29 mouse cellular contexts compared by ENCODE assay signal in genomic region chr4:82864974-82865699, GRCm38 (mm10). TPM values are rescaled to one million over a fixed set of nuclear protein-coding genes. Genes with fewer than 3 reads are reported as not detected.
DNase-seq lines count a peak whose midpoint lies in the region; ATAC-seq and TF ChIP-seq lines count a peak whose summit lies in the region.
"Had no signal": no experiment of that assay in that cellular context is flagged by ENCODE, and none has a peak within 500 bp of the region (broad histone marks: within the 10 kb centered on the region; RNA-seq: fewer than 3 reads in every experiment).

No protein-coding gene starts in this region.

- DNase-seq in urinary bladder, postnatal 10 days (ENCODE audit: low spot score) = no peak
- no peak for DNase-seq in adrenal gland, postnatal 4 days (ENCODE audit: low spot score in 2 of 2)
- DNase-seq: adrenal gland, adult 8-10 months; adrenal gland, postnatal 14 days; adrenal gland, postnatal 36 days; B cell, adult 2 months; cerebellum, adult 11 months; cerebellum, adult 18-20 months; cerebellum, adult 8-10 months; cerebellum, adult 9-11 months; cerebellum, postnatal 14 days; cerebellum, postnatal 36 days had no signal

- no peaks in the 10 kb centered on the region for H3K27me3 ChIP-seq in intestine, embryonic 16.5 days (replicated peaks; ENCODE audit: control insufficient read depth, insufficient read depth, low read length)
- H3K27me3 ChIP-seq in intestine, embryonic 15.5 days (replicated peaks) = no peaks in the 10 kb centered on the region
- no peaks in the 10 kb centered on the region for H3K27me3 ChIP-seq in intestine, postnatal 0 days (replicated peaks; ENCODE audit: control insufficient read depth, insufficient read depth, low read length)
- H3K27me3 ChIP-seq: CH12.LX; embryonic facial prominence, embryonic 12.5 days; forebrain, embryonic 13.5 days; forebrain, embryonic 15.5 days; Patski had no signal

- H3K4me1 ChIP-seq in intestine, embryonic 16.5 days (ENCODE audit: control insufficient read depth, insufficient read depth, low read length) = no peaks in the 10 kb centered on the region
- no peaks in the 10 kb centered on the region; the same call in 1 of the 2 replicates for H3K4me1 ChIP-seq in intestine, embryonic 15.5 days (replicated peaks)
- no peaks in the 10 kb centered on the region for H3K4me1 ChIP-seq in intestine, postnatal 0 days (replicated peaks; ENCODE audit: control insufficient read depth, insufficient read depth, low read length)
- H3K4me1 ChIP-seq: embryonic facial prominence, embryonic 12.5 days had no signal

- no peak overlapping the region for H3K4me3 ChIP-seq in intestine, embryonic 16.5 days (ENCODE audit: low read length)
- no peak overlapping the region for H3K4me3 ChIP-seq in intestine, embryonic 15.5 days (replicated peaks)
- no peak overlapping the region for H3K4me3 ChIP-seq in intestine, postnatal 0 days (ENCODE audit: low read depth, low read length)
- H3K4me3 ChIP-seq: embryonic facial prominence, embryonic 10.5 days; embryonic facial prominence, embryonic 12.5 days; forebrain, embryonic 13.5 days; forebrain, embryonic 15.5 days had no signal

- 74% methylated on average over 8 of the region's 8 CpGs for WGBS in intestine, embryonic 16.5 days
- 68% methylated on average over 8 of the region's 8 CpGs for WGBS in intestine, embryonic 15.5 days
- 47% methylated on average over 8 of the region's 8 CpGs for WGBS in intestine, postnatal 0 days

- peak; percentile 43 for ATAC-seq in intestine, embryonic 16.5 days
- no peak for ATAC-seq in intestine, embryonic 15.5 days
- 0 out of 2 replicates have a peak, but pooled peaks have one; percentile 22 for ATAC-seq in common myeloid progenitor, adult 5-6 weeks (replicated peaks; ENCODE audit: low read depth, poor library complexity, severe bottlenecking)
- peak; percentile 73 for ATAC-seq in intestine, postnatal 0 days
- peak; percentile 38 for ATAC-seq in megakaryocyte progenitor cell, adult 5-6 weeks (replicated peaks; ENCODE audit: poor library complexity)
- no peak for ATAC-seq in megakaryocyte-erythroid progenitor cell, adult 5-6 weeks (replicated peaks; ENCODE audit: low FRiP score, low TSS enrichment, poor library complexity, severe bottlenecking)
- ATAC-seq: activated CD4-positive, CD25-positive, alpha-beta regulatory T cell, adult 4 months; CD4-positive, CD25-positive, alpha-beta regulatory T cell, adult 4 months; forebrain, embryonic 13.5 days; forebrain, embryonic 15.5 days; Patski had no signal

- no peak overlapping the region for H3K9ac ChIP-seq in intestine, embryonic 16.5 days (ENCODE audit: low read depth, low read length)
- no peak overlapping the region for H3K9ac ChIP-seq in intestine, embryonic 15.5 days
- H3K9ac ChIP-seq in intestine, postnatal 0 days (ENCODE audit: low read depth, low read length) = no peak overlapping the region
- H3K9ac ChIP-seq: embryonic facial prominence, embryonic 12.5 days; forebrain, embryonic 13.5 days; forebrain, embryonic 15.5 days had no signal

- no peak overlapping the region for H3K4me2 ChIP-seq in intestine, embryonic 16.5 days (ENCODE audit: low read depth, low read length)
- H3K4me2 ChIP-seq in intestine, embryonic 15.5 days (replicated peaks) = no peak overlapping the region
- H3K4me2 ChIP-seq in intestine, postnatal 0 days (replicated peaks; ENCODE audit: low read depth) = no peak overlapping the region; the same call in 1 of the 2 replicates
- H3K4me2 ChIP-seq: embryonic facial prominence, embryonic 12.5 days; forebrain, embryonic 13.5 days; forebrain, embryonic 15.5 days had no signal

- no peaks in the 10 kb centered on the region for H3K36me3 ChIP-seq in intestine, embryonic 16.5 days (ENCODE audit: control insufficient read depth, insufficient read depth, low read length)
- H3K36me3 ChIP-seq in intestine, embryonic 15.5 days = no peaks in the 10 kb centered on the region
- H3K36me3 ChIP-seq in intestine, postnatal 0 days (ENCODE audit: control insufficient read depth, insufficient read depth) = no peaks in the 10 kb centered on the region
- H3K36me3 ChIP-seq: embryonic facial prominence, embryonic 10.5 days; embryonic facial prominence, embryonic 12.5 days; forebrain, embryonic 15.5 days; G1E had no signal

- no peak overlapping the region for H3K27ac ChIP-seq in intestine, embryonic 16.5 days (ENCODE audit: low read length)
- no peak overlapping the region for H3K27ac ChIP-seq in intestine, embryonic 15.5 days
- no peak overlapping the region for H3K27ac ChIP-seq in intestine, postnatal 0 days (ENCODE audit: low read depth, low read length)
- H3K27ac ChIP-seq: embryonic facial prominence, embryonic 10.5 days; embryonic facial prominence, embryonic 12.5 days; forebrain, embryonic 13.5 days; forebrain, embryonic 15.5 days had no signal

- no peak for TF ChIP-seq CTCF in intestine, postnatal 0 days (IDR thresholded peaks at IDR 0.05; ENCODE audit: low read depth)

- 0 out of 2 replicates have a peak, but pooled peaks cover under 1% of the 10 kb centered on the region for H3K9me3 ChIP-seq in intestine, embryonic 16.5 days (ENCODE audit: control insufficient read depth, low read length)
- H3K9me3 ChIP-seq in intestine, embryonic 15.5 days = no peaks in the 10 kb centered on the region
- H3K9me3 ChIP-seq in intestine, postnatal 0 days (ENCODE audit: control insufficient read depth) = peaks cover under 1% of the 10 kb centered on the region; the same call in 1 of the 2 replicates
- H3K9me3 ChIP-seq: embryonic facial prominence, embryonic 10.5 days; embryonic facial prominence, embryonic 12.5 days; forebrain, embryonic 13.5 days; forebrain, embryonic 15.5 days; G1E had no signal

RNA-seq across cellular contexts. Expression of gene Zdhhc21, which starts 5.4 kb away (rescaled TPM):
- polyA plus RNA-seq in intestine, embryonic 16.5 days (2015; fragmentation: Nextera tagmentation; extraction: Ambion mirVana) = 15.7 and 15.9 TPM in 2 replicates
- polyA plus RNA-seq in intestine, embryonic 15.5 days (2015; fragmentation: Nextera tagmentation; extraction: Ambion mirVana) = 15.0 and 17.7 TPM in 2 replicates
- total RNA-seq in common myeloid progenitor, adult 5-6 weeks (2017) = 16.4 and 21.8 TPM in 2 replicates
- polyA plus RNA-seq in intestine, postnatal 0 days (2015; fragmentation: Nextera tagmentation; extraction: Ambion mirVana) = 8.1 and 8.2 TPM in 2 replicates
- 30.4 and 34.9 TPM in 2 replicates for total RNA-seq in megakaryocyte progenitor cell, adult 5-6 weeks (2015)
- total RNA-seq in megakaryocyte progenitor cell, adult 5-6 weeks (2017) = 19.9 and 21.6 TPM in 2 replicates
- total RNA-seq in adrenal gland, postnatal 4 days (2021) = 10 to 100 TPM; 23.2 to 25.0 TPM
- 17.8 and 22.6 TPM in 2 replicates for total RNA-seq in megakaryocyte-erythroid progenitor cell, adult 5-6 weeks (2014; fragmentation: Nextera tagmentation)
- 11.4 and 21.0 TPM in 2 replicates for total RNA-seq in megakaryocyte-erythroid progenitor cell, adult 5-6 weeks (2017)

RNA-seq across cellular contexts. Expression of gene Cer1, which starts 19.8 kb away (rescaled TPM):
- polyA plus RNA-seq in intestine, embryonic 16.5 days (2015; fragmentation: Nextera tagmentation; extraction: Ambion mirVana) = 0.07 TPM in 1 of 2 replicates, not detected in the other
- polyA plus RNA-seq in intestine, embryonic 15.5 days (2015; fragmentation: Nextera tagmentation; extraction: Ambion mirVana) = 0.21 TPM in 1 of 2 replicates, not detected in the other
- not detected in 2 replicates for total RNA-seq in common myeloid progenitor, adult 5-6 weeks (2017)
- not detected in 2 replicates for polyA plus RNA-seq in intestine, postnatal 0 days (2015; fragmentation: Nextera tagmentation; extraction: Ambion mirVana)
- total RNA-seq in megakaryocyte progenitor cell, adult 5-6 weeks (2015) = not detected in 2 replicates
- total RNA-seq in megakaryocyte progenitor cell, adult 5-6 weeks (2017) = not detected in 2 replicates
- under 1 TPM in 1 of 2 experiments, not detected in 1; 0.17 TPM for total RNA-seq in adrenal gland, postnatal 4 days (2021)
- not detected in 2 replicates for total RNA-seq in megakaryocyte-erythroid progenitor cell, adult 5-6 weeks (2014; fragmentation: Nextera tagmentation)
- total RNA-seq in megakaryocyte-erythroid progenitor cell, adult 5-6 weeks (2017) = not detected in 2 replicates
- total RNA-seq: adrenal gland, adult 18-20 months; adrenal gland, adult 8-10 months; adrenal gland, postnatal 14 days; adrenal gland, postnatal 36 days; CH12.LX; G1E had no signal
- polyA plus RNA-seq: activated CD4-positive, CD25-positive, alpha-beta regulatory T cell, adult 4 months; CD4-positive, CD25-positive, alpha-beta regulatory T cell, adult 4 months; embryonic facial prominence, embryonic 10.5 days; forebrain, embryonic 11.5 days; G1E; Patski had no signal

Comparison
In these comparisons a context has a peak if more than half of its experiments do, and no peak if none do; other contexts are left out.
1. ATAC-seq: peak in intestine, embryonic 16.5 days (single experiment), common myeloid progenitor, adult 5-6 weeks (single experiment), intestine, postnatal 0 days (single experiment) and megakaryocyte progenitor cell, adult 5-6 weeks (single experiment); none in intestine, embryonic 15.5 days (single experiment) and megakaryocyte-erythroid progenitor cell, adult 5-6 weeks (single experiment).